Mouse (Mus musculus) urinary bladder, postnatal 10 days (tissue): ENCODE data around the gene Osbpl10.

Experiments used
- DNase-seq: peaks from one replicate; pipeline ENCODE4 v3.0.0; 2022; ENCODE audit warnings: low spot score

Gene Osbpl10

GRCm38 (mm10) chr9:115164351-115164750 is 186.0 kb downstream of the Osbpl10 start:
- DNase-seq, result no peak

DNA sequence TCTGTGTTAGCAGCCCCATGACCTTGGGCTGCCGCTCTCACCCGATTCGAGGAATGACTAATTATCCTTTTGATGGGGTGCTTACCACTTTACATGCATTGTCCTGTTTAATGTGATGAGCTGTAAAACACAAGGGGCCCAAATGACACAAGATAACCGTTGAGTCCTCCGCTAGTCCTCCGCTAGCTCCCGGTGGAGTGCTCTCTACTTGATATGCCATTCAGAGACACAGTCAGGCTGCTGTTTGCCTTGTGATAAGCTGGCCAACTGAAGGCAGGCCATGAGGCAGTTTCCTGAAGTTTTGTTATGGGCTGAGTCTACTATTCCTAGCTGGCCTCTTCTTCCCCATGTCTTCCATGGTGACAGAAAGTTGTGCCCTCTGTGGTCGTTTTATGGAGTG is 187.6 kb downstream of the Osbpl10 start:
- DNase-seq, result no peak

- no peak for DNase-seq
Observed at GRCm38 (mm10) chr9:115169591-115169990, 191.2 kb downstream of the Osbpl10 start.

- DNase-seq, result no peak
Observed at GRCm38 (mm10) chr9:115172096-115172495, 193.7 kb downstream of the Osbpl10 start.

DNA sequence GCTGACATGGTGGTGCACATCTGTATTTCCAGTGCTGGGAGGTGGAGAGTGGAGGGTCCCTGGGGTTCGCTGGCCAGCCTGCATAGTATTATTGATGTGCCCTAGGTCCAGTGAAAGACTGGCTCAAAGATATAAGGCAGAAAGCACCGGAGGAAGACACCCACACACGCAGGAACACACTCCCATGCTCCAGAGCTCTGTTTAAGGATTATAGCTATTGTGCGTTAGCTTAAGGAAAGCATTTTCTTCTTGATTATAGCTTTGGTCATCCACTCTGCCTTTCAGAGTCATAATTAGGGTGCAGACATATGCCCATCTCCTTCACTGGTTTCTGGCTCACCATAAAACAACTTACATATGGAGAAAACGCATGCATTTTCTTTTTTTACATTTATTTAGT is 200.8 kb downstream of the Osbpl10 start:
- no peak for DNase-seq

DNA sequence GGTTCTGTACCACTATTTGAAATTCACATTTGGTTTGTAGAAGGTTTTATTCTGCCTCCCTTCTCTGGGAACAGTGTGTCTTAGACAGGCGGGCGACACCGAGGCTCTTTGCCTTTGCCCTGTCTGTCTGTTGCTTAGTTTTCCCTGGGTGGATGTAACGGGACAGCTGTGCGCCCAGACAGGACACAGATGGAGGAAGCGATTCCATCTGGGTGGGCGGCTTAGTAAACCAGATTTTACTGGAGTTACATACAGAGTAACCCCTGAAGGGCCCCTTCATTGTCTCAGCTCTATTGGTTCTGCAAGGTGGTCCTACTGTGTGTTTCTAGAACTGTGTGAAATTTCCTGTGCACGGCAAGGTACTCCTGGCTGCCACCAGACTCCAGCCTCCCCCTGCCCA is 201.6 kb downstream of the Osbpl10 start:
- DNase-seq, result no peak

DNA sequence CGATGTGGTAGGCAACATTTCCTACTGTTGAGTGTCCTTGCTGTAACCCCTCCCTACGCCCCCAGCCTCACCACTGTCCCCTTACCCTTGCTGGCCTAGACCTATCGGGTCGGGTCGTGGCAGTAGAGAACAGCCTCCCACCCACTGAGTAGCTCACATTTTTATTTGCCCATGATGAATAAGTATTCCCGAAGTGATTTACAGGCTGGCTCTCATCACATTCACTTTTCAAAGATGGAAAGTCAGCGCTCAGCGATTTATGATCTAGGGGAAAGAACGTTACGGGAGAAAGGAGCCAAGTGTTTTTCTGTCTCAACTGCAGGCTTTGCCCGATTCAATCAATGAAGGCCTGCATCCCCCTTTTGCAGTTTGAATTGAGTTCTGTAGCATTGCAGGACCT is 208.0 kb downstream of the Osbpl10 start:
- no peak for DNase-seq

- no peak for DNase-seq
Observed at GRCm38 (mm10) chr9:115190376-115190942, 212.1 kb downstream of the Osbpl10 start.

GRCm38 (mm10) chr9:115192890-115193289 is 214.5 kb downstream of the Osbpl10 start:
- DNase-seq, result no peak

GRCm38 (mm10) chr9:115197082-115197481 is 218.7 kb downstream of the Osbpl10 start:
- DNase-seq, result no peak

- DNase-seq, result no peak
Observed at GRCm38 (mm10) chr9:115200166-115200862, 221.9 kb downstream of the Osbpl10 start.

DNA sequence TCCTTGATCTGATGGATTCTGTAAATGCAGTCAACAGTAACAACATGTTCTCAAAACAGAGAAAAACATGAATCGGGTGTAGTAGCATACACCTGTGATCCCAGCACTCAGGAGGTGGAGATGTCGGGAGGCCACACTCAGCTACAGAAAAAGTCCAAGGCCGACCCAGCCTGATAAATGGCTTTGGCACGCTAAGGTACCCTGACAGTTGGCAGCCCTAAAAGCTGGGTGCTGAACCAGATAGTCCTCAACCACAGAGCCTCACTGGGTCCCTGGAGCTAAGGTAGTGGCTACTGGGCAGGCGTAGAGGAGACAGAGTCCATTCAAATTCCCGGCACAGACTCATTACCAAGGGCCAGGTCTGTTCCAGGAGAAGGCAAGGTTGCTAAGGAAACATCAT is 222.9 kb downstream of the Osbpl10 start:
- no peak for DNase-seq

- DNase-seq, result no peak
Observed at GRCm38 (mm10) chr9:115203136-115203535, 224.8 kb downstream of the Osbpl10 start.

DNA sequence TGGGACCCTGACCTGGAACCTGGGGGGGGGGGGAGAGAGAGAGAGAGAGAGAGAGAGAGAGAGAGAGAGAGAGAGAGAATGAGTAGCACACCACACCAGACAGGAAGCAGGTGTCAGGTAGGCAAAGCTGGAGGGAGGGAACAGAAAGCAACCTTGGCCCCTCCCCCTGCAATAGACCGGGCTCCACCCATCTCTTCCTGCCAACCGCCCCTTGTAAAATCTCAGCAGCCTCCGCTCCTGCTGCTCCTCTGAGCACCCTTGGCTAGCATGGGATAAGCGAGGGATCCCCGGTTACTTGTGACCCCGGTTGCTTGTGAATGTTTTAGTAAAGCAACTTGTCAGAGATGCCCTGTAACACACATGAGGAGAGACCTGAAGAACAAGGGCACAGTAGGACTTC is 227.1 kb downstream of the Osbpl10 start:
- DNase-seq, result no peak

GRCm38 (mm10) chr9:115206219-115206618 is 227.8 kb downstream of the Osbpl10 start:
- DNase-seq, result no peak

DNA sequence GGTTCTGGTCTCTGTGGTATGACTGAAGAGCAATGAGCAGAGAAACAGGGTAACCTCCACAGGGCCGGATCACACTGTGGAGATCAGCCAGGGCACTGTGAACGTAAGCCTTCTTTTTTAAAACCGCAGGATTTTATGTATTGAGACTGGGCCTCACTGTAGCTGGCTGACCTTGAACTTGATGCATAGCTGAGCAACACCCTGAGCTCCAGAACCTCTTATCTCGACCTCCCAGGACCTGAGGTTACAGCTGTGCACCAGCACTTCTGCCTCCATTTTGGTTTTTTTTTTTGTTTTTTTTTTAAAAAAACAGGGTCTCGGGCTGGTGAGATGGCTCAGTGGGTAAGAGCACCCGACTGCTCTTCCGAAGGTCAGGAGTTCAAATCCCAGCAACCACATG is 231.4 kb downstream of the Osbpl10 start:
- no peak for DNase-seq

- DNase-seq, result no peak
Observed at GRCm38 (mm10) chr9:115210535-115210934, 232.2 kb downstream of the Osbpl10 start.

DNA sequence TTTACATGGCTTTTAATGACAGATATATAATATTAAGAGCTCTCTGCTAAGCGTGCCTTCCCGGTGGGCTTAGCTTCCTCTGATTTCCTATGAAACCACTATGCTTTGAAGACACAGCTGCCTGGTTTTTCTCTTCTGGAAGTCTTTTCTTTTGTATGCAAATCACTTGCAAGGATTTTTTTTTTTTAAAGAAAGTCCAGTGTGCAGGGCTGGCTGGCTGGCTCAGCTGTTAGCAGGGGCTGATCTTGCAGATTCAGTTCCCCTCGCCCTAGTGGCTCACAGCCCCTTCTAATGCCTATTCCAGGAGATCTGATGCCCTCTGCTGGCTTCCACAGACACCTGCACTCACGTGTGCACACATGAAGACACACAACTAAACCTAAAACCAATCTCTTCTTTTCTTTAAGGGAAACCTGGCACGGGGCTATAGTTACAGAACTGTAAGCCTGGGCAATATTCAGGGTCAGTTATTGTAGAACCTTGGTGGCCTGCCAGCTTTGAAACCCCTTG is 235.4 kb downstream of the Osbpl10 start:
- no peak for DNase-seq

DNA sequence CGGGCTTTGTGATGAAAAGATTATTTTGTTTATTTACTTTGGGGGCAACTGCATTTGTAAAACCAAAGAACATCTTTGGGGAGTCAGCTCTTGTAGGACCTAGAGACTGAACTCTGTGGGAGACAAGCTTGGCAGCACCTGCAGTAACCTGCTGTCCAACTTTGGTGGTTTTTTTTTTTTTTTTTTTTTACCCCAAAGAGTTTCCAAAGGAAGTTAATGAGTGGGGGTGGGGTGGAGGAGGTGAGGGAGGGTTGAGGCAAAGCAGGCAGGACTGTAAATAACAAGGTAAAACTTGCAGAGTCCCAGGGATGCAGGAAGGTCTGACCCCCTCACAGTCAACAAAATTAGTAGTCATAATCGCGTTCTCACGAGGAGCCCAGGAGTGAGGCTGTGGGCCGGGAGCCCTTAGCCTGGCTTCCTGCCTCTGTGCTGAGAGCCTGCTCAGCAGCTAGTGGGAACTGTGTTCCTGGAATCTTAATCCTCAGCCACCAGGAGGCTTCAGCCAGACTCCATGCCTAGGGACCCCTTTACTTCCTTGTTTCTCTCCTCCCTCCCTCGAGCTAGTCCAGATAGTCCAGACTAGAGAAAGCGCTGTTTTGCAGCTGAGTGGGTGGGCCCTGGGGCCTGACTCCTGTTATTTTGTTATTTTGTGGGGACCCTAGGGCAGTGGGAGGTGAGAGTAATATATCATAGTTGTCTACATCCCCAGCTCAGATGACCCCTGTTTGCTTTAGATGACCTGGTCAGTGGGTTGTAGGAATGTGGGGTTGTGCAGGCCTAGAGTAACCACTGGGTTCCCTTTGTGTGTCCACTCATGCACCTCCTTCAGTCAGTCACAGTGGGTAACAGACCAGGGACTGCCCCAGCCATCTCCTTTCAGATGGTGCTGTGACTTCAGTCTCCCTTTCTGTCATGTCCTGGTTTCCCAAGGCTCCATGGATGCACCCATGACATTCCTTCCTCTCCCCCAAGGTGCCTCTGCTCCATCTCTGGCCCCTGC is 236.5 kb downstream of the Osbpl10 start:
- no peak for DNase-seq

DNA sequence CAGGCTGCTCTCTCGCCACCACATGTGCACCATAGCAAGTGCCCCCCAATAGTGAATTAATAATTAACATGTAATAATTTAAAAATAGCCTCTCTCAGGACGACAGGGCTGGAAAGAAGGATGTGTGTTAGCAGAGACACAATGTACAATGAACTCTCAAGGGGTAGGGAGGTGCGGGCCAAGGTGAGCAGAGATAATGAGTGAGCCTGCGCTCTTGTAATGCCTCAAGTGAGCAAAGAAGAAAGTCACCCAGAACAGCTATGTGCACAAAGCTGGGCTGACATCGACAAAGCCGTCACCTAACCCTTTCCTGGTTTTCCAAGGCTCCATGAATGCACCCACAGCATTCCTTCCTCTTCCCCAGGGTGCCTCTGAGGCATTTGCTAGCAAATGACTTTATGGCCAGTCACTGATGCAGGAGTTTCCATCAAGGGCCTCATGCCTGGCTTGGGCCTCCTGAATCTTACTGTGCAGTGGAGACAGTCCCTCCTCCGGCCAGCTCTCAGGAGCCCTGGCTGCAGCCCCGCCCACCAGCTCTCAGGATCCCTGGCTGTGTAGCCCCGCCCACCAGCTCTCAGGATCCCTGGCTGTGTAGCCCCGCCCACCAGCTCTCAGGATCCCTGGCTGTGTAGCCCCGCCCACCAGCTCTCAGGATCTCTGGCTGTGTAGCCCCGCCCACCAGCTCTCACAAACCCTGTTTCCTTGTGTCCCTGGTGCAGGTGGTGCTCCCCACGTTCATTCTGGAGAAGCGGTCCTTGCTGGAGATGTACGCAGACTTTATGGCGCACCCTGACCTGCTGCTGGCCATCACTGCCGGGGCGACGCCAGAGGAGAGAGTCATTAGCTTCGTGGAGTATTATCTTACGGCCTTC is 237.7 kb downstream of the Osbpl10 start:
- no peak for DNase-seq

- DNase-seq, result no peak
Observed at GRCm38 (mm10) chr9:115217984-115218383, 239.6 kb downstream of the Osbpl10 start.

GRCm38 (mm10) chr9:115220466-115220865 is 242.1 kb downstream of the Osbpl10 start:
- no peak for DNase-seq
